Mouse (Mus musculus): ENCODE data around the gene Tspan1.

Tspan1 gene

DNA sequence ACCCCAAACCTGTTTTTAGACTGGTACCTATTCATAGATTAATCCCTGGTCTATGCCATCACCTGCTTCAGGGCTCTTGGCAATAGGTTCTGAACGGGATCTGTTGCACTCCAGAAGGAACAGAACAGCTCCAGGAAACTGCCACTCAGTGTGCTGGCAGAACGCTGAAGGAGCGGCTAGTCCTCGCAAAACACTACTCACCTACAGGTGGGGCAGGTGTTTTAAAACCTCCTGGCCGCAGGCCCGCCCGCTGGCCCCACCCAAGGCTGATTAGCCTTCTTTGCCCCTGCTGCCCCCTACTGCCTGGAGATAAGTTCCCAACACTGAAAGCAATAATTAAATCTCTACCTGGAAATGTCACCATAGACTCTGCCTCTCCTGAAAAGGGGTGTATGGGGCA is at the start of gene Tspan1:
TSS of gene Tspan1 (minus strand) at position 198 of the 400 bp plus-strand sequence.
- peak in 1 of 2 experiments; percentile 15 for DNase-seq

DNA sequence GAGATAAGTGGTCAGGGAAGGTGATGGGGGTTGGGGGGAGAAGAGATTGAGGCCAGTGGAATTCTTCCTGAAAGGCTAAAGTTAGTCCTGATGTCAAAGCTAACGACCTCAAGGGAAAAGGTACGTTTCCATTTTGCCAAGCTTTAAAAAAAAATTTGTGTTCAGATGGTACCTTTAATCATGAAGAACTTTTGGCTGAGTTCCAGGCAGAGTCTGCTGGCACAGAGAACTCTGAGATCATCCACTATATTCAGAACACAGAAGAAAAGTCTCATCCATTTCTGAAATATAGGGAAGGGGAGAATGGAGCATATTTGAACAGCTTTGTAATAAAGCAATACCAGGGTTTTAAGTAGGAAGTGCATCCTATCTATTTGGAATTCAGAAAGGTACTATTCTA is 49.6 kb upstream of the Tspan1 start:
- DNase-seq, result no peak

- no peak for DNase-seq
These were observed 48.6 kb upstream of the Tspan1 start for GRCm38 (mm10) chr4:116215895-116216605.

DNA sequence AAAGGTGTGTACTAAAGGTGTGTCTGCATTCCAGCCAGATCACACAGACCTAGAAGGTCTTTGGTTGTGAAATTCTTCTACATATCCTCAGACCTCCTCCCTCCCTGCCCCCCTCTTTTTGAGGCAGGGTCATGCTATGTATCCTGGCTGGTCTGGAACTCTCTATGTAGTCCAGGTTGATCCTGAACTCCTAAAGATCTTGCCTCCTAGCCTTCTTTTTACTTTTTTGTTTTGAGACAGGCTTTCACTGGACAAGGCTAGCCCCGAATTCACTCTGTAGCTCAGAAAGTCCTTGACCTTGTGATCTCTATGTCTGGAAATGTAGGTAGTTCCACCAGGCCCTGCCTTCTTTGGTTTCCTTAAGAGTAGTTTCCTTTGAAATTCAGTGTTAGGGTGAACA is 41.5 kb upstream of the Tspan1 start:
- no peak for DNase-seq

DNA sequence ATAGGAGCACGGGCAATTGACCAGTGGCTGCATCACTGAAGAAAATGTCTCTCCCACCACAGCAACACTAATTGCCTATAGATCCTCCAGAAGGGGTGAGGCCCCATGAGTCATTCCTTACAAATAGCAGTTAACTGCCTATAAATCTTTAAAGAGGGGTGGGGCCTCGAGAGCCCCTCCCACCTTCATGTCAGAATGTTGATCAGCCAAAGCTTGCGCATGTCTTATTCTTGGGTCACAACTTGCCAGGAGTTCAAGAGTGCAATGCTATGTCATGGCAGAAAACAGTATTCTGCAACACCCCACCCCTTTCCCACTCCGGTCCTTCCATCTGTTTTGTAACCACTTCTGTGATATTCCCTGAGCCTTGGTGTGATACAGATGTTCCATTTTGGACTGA is 39.1 kb upstream of the Tspan1 start:
- no peak for DNase-seq

- DNase-seq, result no peak
These were observed 37.0 kb upstream of the Tspan1 start for GRCm38 (mm10) chr4:116204422-116204821.

DNA sequence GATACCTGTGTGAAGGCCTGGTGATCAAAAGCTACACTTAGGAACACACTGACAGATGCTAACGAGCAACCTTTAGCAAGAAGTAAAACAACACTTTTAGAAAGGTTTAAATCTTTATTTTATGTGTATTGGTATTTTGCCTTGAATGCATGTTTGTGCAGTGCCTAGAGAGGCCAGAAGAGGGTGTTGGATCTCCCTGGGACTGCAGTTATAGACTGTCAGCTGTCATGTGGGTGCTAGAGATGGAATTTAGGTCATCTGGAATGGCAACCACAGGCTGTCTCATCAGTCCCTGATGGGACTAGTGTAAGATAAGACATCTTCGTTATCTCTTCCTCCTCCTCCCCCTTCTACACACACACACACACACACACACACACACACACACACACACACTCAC is 31.0 kb upstream of the Tspan1 start:
- DNase-seq, result peak; percentile 23 to 24

GRCm38 (mm10) chr4:116193583-116194383 is 26.4 kb upstream of the Tspan1 start:
- DNase-seq, result no peak

DNA sequence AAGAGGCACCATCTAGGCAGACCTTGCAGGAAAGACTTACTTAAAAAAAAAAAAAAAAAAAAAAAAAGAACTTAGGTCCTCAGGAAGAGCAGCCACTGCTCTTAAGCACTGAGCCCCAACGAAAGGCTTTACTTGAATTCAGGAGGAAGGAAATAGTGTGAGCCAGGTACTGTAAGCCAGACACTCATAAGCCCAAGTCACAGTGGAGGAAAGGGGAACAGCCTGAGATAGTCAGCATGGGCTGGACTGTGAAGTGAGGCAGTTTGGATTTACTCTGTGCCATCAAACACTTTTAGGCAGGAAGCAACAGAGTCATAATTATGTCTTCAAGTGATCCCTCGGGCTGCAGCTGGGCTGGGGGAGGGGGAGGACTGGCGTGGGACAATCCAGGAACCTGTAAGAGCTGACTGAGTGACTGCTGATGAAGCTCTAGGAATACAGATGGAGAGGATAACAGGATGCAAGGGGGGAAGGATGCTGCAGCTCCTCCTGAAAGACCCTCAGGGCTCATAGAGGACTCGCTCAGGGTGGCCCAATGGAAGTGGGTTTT is 25.0 kb upstream of the Tspan1 start:
- DNase-seq, result no peak

- DNase-seq, result no peak
These were observed 17.7 kb upstream of the Tspan1 start for GRCm38 (mm10) chr4:116185083-116185482.

- DNase-seq, result no peak
These were observed 15.3 kb upstream of the Tspan1 start for GRCm38 (mm10) chr4:116182745-116183144.

DNA sequence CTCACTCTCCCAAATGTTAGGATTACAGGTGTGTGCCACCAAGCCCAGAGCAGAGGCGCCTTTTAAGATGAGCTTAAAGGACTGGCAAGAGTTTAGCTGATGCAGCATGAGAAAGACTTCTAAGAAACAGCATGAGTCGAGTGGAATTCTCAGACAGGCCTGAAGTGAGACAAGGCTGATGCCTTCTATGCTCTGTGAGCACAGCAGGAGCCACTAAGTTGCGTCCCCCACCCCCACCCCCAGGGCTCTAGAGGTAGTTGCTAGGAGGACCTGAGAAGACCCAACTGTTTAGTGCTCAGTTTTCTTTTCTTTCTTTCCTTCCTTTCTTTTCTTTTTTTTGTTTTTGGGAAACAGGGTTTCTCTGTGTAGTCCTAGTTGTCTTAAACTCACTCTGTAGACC is 14.7 kb upstream of the Tspan1 start:
- no peak for DNase-seq

DNA sequence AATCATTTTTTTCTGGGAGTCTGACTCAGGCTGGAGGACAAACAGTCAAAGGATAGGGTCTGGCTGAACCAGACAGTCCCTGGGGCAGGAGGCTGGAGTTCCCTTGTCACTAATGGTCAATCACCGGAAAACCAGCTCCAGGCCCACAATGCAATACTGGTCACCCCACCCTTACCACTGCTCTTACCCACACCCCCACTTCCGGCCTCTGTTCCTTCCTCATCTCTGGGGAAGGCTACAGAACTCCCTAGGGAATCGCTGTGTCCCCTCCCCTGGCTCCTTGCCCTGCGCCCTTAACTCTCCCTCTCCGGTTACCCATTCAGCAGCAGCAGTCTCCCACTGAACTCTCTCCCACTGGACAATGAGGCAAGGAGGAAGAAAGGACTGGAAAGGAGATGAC is 9.7 kb upstream of the Tspan1 start:
- no peak for DNase-seq

DNA sequence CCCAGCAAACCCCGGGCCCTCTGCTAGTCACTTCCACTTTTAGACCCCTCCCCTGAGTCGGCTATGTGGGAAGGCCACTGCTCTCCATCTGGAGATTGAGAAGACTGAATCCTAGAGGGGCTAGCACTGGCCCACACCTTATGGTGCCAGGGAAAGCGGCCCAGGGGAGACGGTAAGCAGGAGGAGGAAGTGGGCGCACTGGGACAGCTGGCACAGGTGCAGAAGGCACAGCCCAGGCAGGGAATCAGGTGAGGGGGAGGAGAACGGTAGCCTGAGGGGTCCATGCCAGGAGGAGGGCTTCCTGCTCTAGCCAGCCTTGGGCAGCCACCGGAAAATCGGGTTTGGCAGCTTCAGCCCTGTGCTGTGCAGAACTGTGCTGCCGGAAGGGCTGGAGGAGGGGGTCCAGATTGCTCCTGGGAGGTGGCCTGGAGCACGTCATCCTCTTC is 9.2 kb upstream of the Tspan1 start:
- DNase-seq, result peak; percentile 58 to 73

DNA sequence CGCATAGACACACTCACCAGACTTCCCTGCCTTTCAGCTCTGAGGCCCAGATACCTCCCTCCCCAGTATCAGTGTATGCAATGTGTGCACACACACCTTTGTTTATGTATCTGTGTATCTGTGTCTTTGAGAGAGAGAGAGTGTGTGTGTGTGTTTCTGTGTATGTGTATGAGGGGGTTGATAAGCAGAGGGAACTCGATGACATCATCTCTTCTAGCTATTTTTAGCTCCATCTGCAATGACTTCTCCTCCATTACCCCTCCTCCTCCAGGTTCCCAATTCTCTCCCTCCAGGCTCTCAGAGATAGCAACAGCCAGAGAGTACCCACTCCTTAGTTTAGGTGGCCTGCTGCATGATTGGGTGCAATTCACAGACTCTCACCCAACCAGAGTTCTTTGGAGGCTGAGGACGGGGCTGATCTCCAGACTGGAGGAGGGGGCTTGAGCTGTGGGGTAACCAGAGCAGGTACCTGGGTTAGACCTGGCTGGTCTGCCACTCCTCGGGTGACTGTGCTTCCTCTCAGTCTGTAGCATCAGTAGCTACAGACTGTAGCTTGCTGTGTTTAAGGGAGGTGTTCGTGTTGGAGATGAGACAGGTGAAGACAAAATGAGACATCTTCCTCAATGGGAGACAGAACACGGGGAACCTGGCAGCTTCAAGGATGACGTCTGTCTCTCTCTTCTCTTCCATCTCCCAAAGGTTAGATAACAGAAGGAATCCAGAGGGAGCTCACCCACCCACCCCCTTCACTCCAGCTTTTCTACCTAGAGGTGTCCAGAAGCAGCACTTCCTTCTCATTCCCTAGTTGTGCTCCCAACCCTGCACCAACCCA is 8.5 kb upstream of the Tspan1 start:
- no peak for DNase-seq

GRCm38 (mm10) chr4:116175136-116175535 is 7.7 kb upstream of the Tspan1 start:
- no peak for DNase-seq

GRCm38 (mm10) chr4:116174466-116175116 is 7.2 kb upstream of the Tspan1 start:
- DNase-seq, result no peak

DNA sequence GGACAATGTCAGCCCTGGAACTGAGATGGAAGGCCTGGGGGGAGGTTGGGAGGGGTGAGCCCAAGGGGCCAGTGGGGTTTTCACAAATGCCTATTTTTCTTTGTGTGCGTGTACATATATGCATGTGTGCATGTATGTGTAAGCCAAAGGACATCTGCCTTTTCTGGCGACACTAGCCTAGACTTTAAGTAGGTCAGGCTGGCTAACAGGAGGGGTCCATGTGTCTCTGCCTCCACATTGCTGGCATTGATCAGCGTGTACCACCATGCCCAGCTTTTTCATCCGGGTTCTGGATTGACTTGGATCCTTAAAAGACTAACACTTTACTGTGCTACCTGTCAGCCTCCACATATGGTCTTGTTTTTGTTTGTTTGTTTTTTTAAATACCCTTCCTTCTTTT is 6.4 kb upstream of the Tspan1 start:
- DNase-seq, result no peak

- no peak for DNase-seq
These were observed 5.7 kb upstream of the Tspan1 start, which contains the start of the genes 1700042G07Rik and Gm49337 for GRCm38 (mm10) chr4:116173072-116173471. TSS of gene 1700042G07Rik (plus strand) at chr4:116173372. TSS of gene Gm49337 (plus strand) at chr4:116173384.

DNA sequence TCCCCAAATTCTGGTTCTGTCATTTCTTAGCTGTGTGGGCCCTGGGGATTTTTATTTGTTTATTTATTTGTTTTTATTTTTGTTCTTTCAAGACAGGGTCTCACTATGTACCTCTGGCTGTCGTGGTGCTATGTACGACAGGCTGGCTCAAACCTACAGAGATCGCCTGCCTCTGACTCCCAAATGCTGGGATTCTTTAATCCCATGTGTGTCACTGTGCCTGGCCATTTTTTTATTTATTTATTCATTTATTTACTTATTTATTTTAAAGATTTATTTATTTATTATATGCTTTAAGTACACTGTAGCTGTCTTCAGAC is 1.9 kb upstream of the Tspan1 start:
- DNase-seq, result no peak

- peak; percentile 66 to 68 for DNase-seq
These were observed 1.4 kb upstream of the Tspan1 start for GRCm38 (mm10) chr4:116168617-116169352.
